Mouse (Mus musculus): ENCODE measurements at regions not wholly inside any gene's neighbourhood (a gene's known extent, or its start where the extent isn't known, plus 50 kb on each side); places are given as distances from the start of the nearest gene placed in this dataset.
A peak's percentile ranks its signal among the peaks of the same experiment; 100 is the strongest.

DNA sequence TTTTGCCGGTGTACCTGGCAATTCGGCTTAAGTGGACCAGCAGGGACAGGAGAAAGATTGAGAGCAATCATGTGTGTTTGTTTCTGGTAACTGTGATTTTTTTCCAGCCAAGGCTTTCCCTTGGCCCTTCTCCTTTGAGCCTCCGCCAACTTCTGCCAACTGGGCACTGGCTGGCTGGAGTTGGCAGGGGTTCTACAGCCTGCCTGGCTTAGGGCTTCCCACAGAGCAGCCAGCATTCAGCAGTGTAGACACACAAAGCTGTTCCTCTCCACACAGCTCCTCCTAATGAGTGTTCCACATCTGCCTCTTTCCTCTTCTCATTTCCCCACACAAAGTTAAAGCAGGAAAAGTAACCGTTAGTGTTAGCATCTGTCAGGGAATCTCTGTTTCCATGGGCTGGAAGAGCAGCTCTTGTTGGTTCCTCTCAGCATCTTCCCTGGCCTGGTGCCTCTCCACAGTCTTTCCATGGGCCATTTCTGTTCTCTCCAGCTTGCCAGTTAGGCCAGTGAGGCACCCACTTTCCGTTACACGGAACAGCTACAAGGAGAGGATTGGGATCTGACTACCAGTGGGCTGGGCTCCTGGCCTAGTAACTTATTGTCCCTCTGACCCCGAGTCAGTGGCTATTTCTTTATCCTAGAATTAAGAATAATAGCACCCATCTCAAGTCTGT is 68.0 kb upstream of the Rbm24 start:
- peak; percentile 92 for ATAC-seq (replicated peaks)
- Histone ChIP-seq H3K9ac (replicated peaks) (no peak overlapping the region), H3K4me1 (peaks cover 13% of the 10 kb centered on the region), H3K27ac (replicated peaks) (peak overlapping the region; percentile 75), H3K36me3 (no peaks in the 10 kb centered on the region), H3K27me3 (no peaks in the 10 kb centered on the region), H3K4me3 (no peak overlapping the region), H3K9me3 (no peaks in the 10 kb centered on the region), H3K4me2 (replicated peaks) (no peak overlapping the region)
- 36% methylated on average over 7 of the region's 7 CpGs for WGBS

DNA sequence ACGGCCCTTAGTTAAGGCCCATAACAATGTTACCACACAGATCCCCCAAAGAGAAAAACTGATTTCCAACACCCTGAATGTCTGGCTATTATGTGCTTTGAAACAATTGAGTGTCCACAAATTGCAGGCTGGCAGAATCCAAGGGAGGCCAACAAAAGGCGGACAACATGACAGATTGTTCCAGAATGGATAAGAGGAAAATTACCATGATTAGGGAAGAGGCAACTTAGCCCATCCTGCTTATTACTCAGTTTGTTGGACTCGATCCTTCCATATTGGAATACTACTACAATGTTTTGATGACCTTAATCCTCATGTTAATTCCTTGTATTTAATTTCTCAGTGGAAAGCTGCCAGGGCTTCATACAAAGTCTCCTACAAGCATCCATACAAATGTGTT is 62.9 kb upstream of the Rbm24 start:
- Histone ChIP-seq H3K4me2 (replicated peaks) (no peak overlapping the region), H3K27ac (replicated peaks) (no peak overlapping the region), H3K9me3 (no peaks in the 10 kb centered on the region), H3K27me3 (no peaks in the 10 kb centered on the region), H3K4me3 (no peak overlapping the region), H3K36me3 (no peaks in the 10 kb centered on the region), H3K9ac (replicated peaks) (no peak overlapping the region), H3K4me1 (peaks cover 11% of the 10 kb centered on the region)
- no peak; the same call in 1 of the 2 replicates for ATAC-seq (replicated peaks)
- 41% methylated on average over 3 of the region's 3 CpGs for WGBS

DNA sequence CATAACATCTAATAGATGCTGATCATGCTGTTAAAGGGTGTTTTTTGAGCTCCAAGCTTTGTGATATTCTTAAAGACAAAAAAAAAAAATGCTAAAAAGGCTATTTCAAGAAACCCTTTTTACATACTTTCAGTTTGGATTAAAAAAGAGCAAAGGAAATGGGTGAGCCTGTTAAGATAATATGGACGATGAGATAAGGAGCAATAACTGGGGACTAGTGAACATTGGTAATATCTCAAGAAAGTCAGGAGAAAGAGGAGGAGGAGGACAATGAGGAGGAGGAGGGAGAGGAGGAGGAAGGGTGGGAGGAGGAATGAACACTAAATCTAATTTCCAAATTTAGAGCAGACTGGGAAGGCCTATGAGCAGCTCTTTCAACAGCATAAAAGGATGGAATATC is 62.3 kb upstream of the Rbm24 start:
- no peaks in the 10 kb centered on the region for H3K9me3 ChIP-seq
- H3K36me3 ChIP-seq: no peaks in the 10 kb centered on the region
- peaks cover 5% of the 10 kb centered on the region for H3K4me1 ChIP-seq
- H3K27ac ChIP-seq (replicated peaks): no peak overlapping the region
- no peak overlapping the region for H3K4me2 ChIP-seq (replicated peaks)
- 93% methylated on average over 1 of the region's 1 CpGs for WGBS
- H3K27me3 ChIP-seq: no peaks in the 10 kb centered on the region
- ATAC-seq (replicated peaks): no peak
- no peak overlapping the region for H3K9ac ChIP-seq (replicated peaks)
- no peak overlapping the region for H3K4me3 ChIP-seq

DNA sequence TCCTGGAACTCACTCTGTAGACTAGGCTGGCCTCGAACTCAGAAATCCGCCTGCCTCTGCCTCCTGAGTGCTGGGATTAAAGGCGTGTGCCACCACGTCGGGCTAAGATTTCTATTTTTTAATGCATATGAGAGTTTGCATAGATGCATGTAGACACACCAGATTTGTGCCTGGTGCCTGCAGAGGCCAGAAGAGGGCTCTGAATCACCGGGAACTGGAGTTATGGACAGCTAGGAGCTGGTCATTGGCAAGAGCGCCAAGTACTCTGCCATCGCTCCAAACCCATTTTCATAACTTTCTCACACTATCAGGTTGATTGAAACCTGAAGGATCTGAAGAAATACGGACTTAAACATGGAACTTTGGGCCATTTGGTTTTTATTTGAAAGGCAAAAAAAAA is 61.2 kb upstream of the Rbm24 start:
- no peaks in the 10 kb centered on the region for H3K27me3 ChIP-seq
- H3K4me3 ChIP-seq: no peak overlapping the region
- H3K4me1 ChIP-seq: peaks cover 5% of the 10 kb centered on the region
- H3K9me3 ChIP-seq: no peaks in the 10 kb centered on the region
- 94% methylated on average over 9 of the region's 9 CpGs for WGBS
- H3K4me2 ChIP-seq (replicated peaks): no peak overlapping the region
- no peaks in the 10 kb centered on the region for H3K36me3 ChIP-seq
- H3K27ac ChIP-seq (replicated peaks): no peak overlapping the region
- ATAC-seq (replicated peaks): no peak
- H3K9ac ChIP-seq (replicated peaks): no peak overlapping the region

DNA sequence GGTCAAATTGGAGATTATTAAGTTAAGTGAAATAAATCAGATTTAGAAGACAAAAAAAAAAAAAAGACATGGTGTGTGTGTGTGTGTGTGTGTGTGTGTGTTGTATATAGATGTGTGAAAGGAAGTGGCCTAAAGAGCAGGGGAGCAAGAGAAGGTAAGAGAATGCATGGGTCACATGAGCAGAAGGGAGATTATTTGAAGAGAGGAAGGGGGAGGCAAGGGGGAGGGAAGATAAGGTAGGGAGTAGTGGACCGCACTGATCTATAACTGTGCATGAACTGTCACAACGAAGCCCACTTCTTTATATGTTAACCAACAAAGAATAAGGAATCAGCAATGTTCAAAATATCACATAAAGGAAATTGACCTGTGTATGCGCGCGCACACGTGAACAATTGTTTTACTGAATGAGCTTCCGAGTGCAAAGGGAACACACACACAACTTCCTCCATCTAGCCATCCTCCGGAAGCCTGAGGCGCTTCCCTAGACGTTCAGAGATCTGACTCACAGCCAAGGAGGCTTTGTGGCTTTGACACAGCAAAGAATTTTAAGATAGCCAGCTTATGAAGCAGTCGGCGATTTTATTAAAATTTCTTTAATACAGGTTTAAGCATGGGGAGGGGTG is 57.6 kb upstream of the Rbm24 start:
- H3K36me3 ChIP-seq: no peaks in the 10 kb centered on the region
- no peak overlapping the region for H3K4me2 ChIP-seq (replicated peaks)
- 64% methylated on average over 12 of the region's 12 CpGs for WGBS
- ATAC-seq (replicated peaks): no peak
- no peak overlapping the region for H3K4me3 ChIP-seq
- no peaks in the 10 kb centered on the region for H3K27me3 ChIP-seq
- peaks cover 10% of the 10 kb centered on the region for H3K4me1 ChIP-seq
- no peak overlapping the region for H3K9ac ChIP-seq (replicated peaks)
- no peak overlapping the region for H3K27ac ChIP-seq (replicated peaks)
- no peaks in the 10 kb centered on the region for H3K9me3 ChIP-seq

DNA sequence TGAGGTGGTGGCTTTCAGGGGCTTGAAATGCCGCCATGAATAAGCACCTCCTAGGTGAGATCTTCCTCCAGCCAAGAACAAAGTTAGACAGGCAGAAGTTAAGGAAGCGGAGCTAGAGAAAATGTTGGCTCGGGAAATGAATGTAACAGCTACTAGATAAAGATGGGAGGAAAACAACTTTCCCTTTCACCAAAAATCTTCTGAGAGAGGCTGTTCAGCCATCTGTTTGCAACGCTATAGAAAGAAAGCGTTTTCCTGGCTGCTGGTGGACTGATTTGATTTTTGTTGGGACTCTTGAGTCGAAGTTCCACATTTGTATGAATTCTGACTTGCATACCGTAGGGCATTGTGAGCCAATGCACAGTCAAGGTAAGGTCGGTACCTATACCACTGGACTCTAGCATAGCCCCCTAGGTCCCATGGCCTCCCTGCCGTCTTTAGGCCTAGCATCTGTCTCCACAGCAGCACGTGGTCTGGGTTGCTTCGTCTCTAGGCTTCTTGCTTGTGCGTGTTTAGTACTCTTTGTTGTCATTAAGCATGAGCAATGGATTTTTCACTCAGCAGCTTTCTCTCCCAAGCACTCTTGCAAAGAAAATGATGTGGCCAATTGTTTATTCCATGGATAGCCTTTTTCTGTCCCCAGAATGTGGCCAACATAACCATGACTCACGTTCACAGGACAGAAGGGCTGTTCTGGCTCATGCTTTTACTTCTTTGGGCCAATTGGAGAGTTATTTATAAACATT is 54.6 kb upstream of the Rbm24 start:
- no peaks in the 10 kb centered on the region for H3K36me3 ChIP-seq
- no peak overlapping the region for H3K4me3 ChIP-seq
- no peak overlapping the region for H3K9ac ChIP-seq (replicated peaks)
- peak overlapping the region; percentile 74 for H3K27ac ChIP-seq (replicated peaks)
- H3K4me2 ChIP-seq (replicated peaks): no peak overlapping the region
- H3K4me1 ChIP-seq: peaks cover 10% of the 10 kb centered on the region
- WGBS: 79% methylated on average over 13 of the region's 13 CpGs
- no peak for ATAC-seq (replicated peaks)
- H3K27me3 ChIP-seq: no peaks in the 10 kb centered on the region
- H3K9me3 ChIP-seq: no peaks in the 10 kb centered on the region

DNA sequence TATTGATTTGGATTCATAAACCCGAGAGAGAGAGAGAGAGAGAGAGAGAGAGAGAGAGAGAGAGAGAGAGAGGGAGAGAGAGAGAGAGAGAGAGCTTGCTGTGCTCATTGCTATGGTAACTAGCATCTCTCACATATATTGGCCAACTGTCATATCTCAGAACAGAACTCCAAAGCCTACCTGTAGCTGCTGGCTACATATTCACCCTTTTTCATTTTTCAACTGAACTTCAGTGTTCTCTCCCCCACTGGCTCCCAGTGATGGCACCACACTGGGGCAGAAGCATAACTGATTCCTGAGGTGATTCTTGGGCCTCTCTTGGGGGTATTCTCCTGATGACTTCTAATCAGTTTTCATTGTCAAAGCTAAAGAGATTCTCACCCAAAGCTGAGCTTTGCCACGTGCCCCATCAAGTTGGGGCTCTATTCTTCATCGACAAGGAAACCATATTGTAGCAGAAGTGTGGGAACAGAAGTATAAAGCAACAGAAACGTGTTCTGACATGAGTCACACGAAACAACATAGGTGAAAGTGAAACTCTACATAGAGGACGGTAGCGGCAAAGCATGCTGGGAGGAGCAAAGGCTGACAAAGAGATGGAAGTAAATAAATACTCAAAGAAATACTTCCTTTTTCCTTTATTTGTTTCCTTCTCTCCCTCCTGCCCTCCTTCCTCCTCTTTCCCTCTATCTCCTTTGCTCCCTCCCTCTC is 53.9 kb upstream of the Rbm24 start:
- Histone ChIP-seq H3K4me1 (peaks cover 8% of the 10 kb centered on the region), H3K9me3 (no peaks in the 10 kb centered on the region), H3K27me3 (no peaks in the 10 kb centered on the region), H3K9ac (replicated peaks) (no peak overlapping the region), H3K36me3 (no peaks in the 10 kb centered on the region), H3K4me3 (no peak overlapping the region), H3K27ac (replicated peaks) (peak overlapping the region; percentile 74; the same call in 1 of the 2 replicates), H3K4me2 (replicated peaks) (no peak overlapping the region)
- 80% methylated on average over 7 of the region's 7 CpGs for WGBS
- no peak for ATAC-seq (replicated peaks)

DNA sequence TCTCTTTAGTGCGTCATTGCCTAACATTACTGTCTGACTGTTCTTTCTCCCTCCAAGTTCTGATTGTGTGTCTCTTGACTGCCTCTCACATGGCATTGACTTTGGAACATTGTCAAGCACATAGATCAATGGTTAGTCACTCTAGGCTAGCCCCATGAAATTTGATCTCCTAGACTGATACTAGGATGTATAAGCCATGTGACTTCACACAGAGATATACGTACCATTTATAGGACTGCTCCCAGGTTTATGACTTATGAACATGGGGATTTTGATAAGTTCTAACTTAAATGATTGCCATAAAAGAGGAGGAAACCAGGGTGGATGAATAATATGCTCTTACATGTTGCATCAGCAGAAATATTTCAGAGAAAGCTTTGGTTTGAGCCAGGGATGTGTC is 52.9 kb upstream of the Rbm24 start:
- H3K27ac ChIP-seq (replicated peaks): no peak overlapping the region
- peaks cover 4% of the 10 kb centered on the region; the same call in 1 of the 2 replicates for H3K4me1 ChIP-seq
- no peaks in the 10 kb centered on the region for H3K27me3 ChIP-seq
- no peak overlapping the region for H3K9ac ChIP-seq (replicated peaks)
- no peak overlapping the region for H3K4me3 ChIP-seq
- ATAC-seq (replicated peaks): no peak
- no peaks in the 10 kb centered on the region for H3K9me3 ChIP-seq
- no peaks in the 10 kb centered on the region for H3K36me3 ChIP-seq
- 92% methylated on average over 2 of the region's 2 CpGs for WGBS
- no peak overlapping the region for H3K4me2 ChIP-seq (replicated peaks)
